2 mouse cellular contexts compared by ENCODE assay signal in the genomic region with DNA sequence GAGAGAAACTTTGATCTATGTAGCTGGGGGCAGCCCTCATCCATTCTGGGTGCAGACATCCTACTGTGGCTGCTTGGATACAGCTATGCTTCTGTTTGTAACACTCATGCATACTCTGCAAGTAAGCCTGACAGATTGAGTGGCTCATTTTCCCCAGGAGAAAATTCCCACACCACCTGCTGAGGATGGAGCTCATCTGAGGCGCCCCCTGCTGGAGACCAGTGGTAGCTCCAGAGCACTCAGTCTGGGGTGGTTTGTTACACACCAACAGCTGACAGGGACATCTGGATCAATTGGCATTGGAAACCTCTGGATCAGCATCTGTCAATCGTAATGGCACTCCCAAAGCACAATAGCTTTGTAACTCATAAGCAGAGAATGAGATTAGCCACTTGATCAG.
TF ChIP-seq lines count a peak whose summit lies in the region.

No protein-coding gene starts in this region.

TF ChIP-seq in CH12.LX, 34 proteins besides CTCF, POLR2A, EP300 and RAD21:
- no peak for TF ChIP-seq NRF1 (IDR thresholded peaks at IDR 0.05; ENCODE audit: low read depth, low read length)
- peak; percentile 37 for TF ChIP-seq SMC3 (IDR thresholded peaks at IDR 0.05; ENCODE audit: low read depth, low read length)

TF ChIP-seq in MEL, 35 proteins besides CTCF, POLR2A, EP300 and RAD21:
- TF ChIP-seq CHD2 (IDR thresholded peaks at IDR 0.05; ENCODE audit: low read length) (no peak), TBP (IDR thresholded peaks at IDR 0.05; ENCODE audit: low read depth, low read length) (no peak), RCOR1 (IDR thresholded peaks at IDR 0.05; ENCODE audit: low read depth, low read length) (no peak), ZNF384 (IDR thresholded peaks at IDR 0.05; ENCODE audit: low read depth, low read length) (no peak), POLR2AphosphoS2 (IDR thresholded peaks at IDR 0.05; ENCODE audit: low read length) (no peak; the same call in 1 of the 2 replicates), NELFE (IDR thresholded peaks at IDR 0.05; ENCODE audit: low read depth, low read length) (0 out of 2 replicates have a peak, but pooled peaks have one; percentile 7), MAX (IDR thresholded peaks at IDR 0.05; ENCODE audit: low read length) (no peak), ELF1 (IDR thresholded peaks at IDR 0.05; ENCODE audit: low read depth, low read length) (no peak), SMC3 (IDR thresholded peaks at IDR 0.05; ENCODE audit: low read depth, low read length) (peak; percentile 39), ZC3H11A (IDR thresholded peaks at IDR 0.05; ENCODE audit: low read depth, low read length) (peak; percentile 54), ZMIZ1 (IDR thresholded peaks at IDR 0.05; ENCODE audit: low read depth, low read length) (no peak), JUND (IDR thresholded peaks at IDR 0.05; ENCODE audit: low read depth, low read length) (no peak), GATA1 (IDR thresholded peaks at IDR 0.05; ENCODE audit: low read depth, low read length) (no peak), HCFC1 (IDR thresholded peaks at IDR 0.05; ENCODE audit: low read depth, low read length) (no peak), SIN3A (IDR thresholded peaks at IDR 0.05; ENCODE audit: low read length) (0 out of 2 replicates have a peak, but pooled peaks have one; percentile 17), KAT2A (conservative IDR thresholded peaks at IDR 0.05; ENCODE audit: low read depth, low read length) (no peak)
